Mouse (Mus musculus) hindbrain, embryonic 16.5 days (tissue): ENCODE measurements around the gene Cd33. TPM values are rescaled to one million over a fixed set of nuclear protein-coding genes. Genes with fewer than 3 reads are reported as not detected.

ENCODE experiments used
- ATAC-seq: fragments of 200-750 bp; cut with Nextera tagmentation; 2 replicates; pipeline ENCODE4 v1.8.0; 2017; ENCODE audit warnings: moderate TSS enrichment, moderate library complexity
- H3K27ac ChIP-seq: fragments of 300-500 bp; sonication (generic); 2 replicates; pipeline ENCODE4 v1.5.1; 2014; ENCODE audit warnings: low read depth, mild to moderate bottlenecking, control low read depth, low read length, moderate library complexity
- H3K27me3 ChIP-seq: fragments of 300-500 bp; sonication (generic); replicated peaks from 2 replicates; pipeline ENCODE4 v1.6.1; 2014; ENCODE audit warnings: low read length; ENCODE audit not compliant: control insufficient read depth, insufficient read depth
- H3K36me3 ChIP-seq: fragments of 300-500 bp; sonication (generic); 2 replicates; pipeline ENCODE4 v1.6.1; 2014; ENCODE audit warnings: mild to moderate bottlenecking, low read length, moderate library complexity, mixed read lengths; ENCODE audit not compliant: control insufficient read depth, insufficient read depth
- H3K4me1 ChIP-seq: fragments of 300-500 bp; sonication (generic); 2 replicates; pipeline ENCODE4 v1.6.1; 2014; ENCODE audit warnings: low read depth, low read length; ENCODE audit not compliant: control insufficient read depth, insufficient read depth
- H3K4me2 ChIP-seq: fragments of 300-500 bp; sonication (generic); 2 replicates; pipeline ENCODE4 v1.6.1; 2014; ENCODE audit warnings: mild to moderate bottlenecking, low read length, control low read depth, moderate library complexity
- H3K4me3 ChIP-seq: fragments of 300-500 bp; sonication (generic); 2 replicates; pipeline ENCODE4 v1.5.1; 2014; ENCODE audit warnings: mild to moderate bottlenecking, low read length, control low read depth, moderate library complexity
- H3K9ac ChIP-seq: fragments of 300-500 bp; sonication (generic); 2 replicates; pipeline ENCODE4 v1.6.1; 2014; ENCODE audit warnings: low read depth, mild to moderate bottlenecking, control low read depth, low read length, moderate library complexity
- H3K9me3 ChIP-seq: fragments of 300-500 bp; sonication (generic); 2 replicates; pipeline ENCODE4 v1.6.1; 2014; ENCODE audit warnings: mild to moderate bottlenecking, low read length, moderate library complexity; ENCODE audit not compliant: control insufficient read depth
- WGBS: fragments of 180-500 bp; shearing (Covaris S2); extraction: QIAGEN DNeasy Blood & Tissue Kit; methylation state at CpG from one replicate; pipeline ENCODE4 v1.1.7; 2014; 5-methylcytosine and 5-hydroxymethylcytosine counted together
- polyA plus RNA-seq: library from polyadenylated mRNA; unstranded; fragments of >200 nt; fragmentation: Nextera tagmentation; extraction: Ambion mirVana; gene quantifications from 2 replicates; pipeline ENCODE4 v1.2.1, GENCODE M21; 2015

Gene Cd33
- 1.3 and 1.9 TPM in 2 replicates for polyA plus RNA-seq

GRCm38 (mm10) chr7:43544225-43544977, at the start of gene Cd33:
Gene Cd33, minus strand, starts transcription at chr7:43544428.
- H3K27ac ChIP-seq: no peak within 1 kb of the TSS

GRCm38 (mm10) chr7:43584790-43585189, 40.6 kb upstream of the Cd33 start:
- Histone ChIP-seq H3K27me3 (no peaks in the 10 kb centered on the region), H3K27ac (no peak overlapping the region), H3K9me3 (no peaks in the 10 kb centered on the region), H3K4me1 (peaks cover 18% of the 10 kb centered on the region), H3K4me3 (no peak overlapping the region), H3K9ac (no peak overlapping the region), H3K4me2 (no peak overlapping the region), H3K36me3 (peaks cover 51% of the 10 kb centered on the region)
- WGBS: 89% methylated on average over 5 of the region's 5 CpGs
- ATAC-seq: no peak

More at GRCm38 (mm10) chr7:43544225-43544977, at the start of gene Cd33:
- ATAC-seq: no peak
- Histone ChIP-seq H3K36me3 (no peaks in the 10 kb centered on the region), H3K9me3 (no peaks in the 10 kb centered on the region), H3K9ac (no peak within 1 kb of the TSS), H3K4me2 (no peak within 1 kb of the TSS), H3K4me3 (no peak within 1 kb of the TSS), H3K4me1 (no peaks in the 10 kb centered on the region), H3K27me3 (no peaks in the 10 kb centered on the region)
- 79% methylated on average over 7 of the region's 7 CpGs for WGBS

- Histone ChIP-seq H3K27me3 (no peaks in the 10 kb centered on the region), H3K4me2 (peak overlapping the region; percentile 84), H3K9me3 (no peaks in the 10 kb centered on the region), H3K4me3 (peak overlapping the region; percentile 73), H3K9ac (peak overlapping the region; percentile 78), H3K36me3 (peaks cover 19% of the 10 kb centered on the region), H3K27ac (no peak overlapping the region), H3K4me1 (peaks cover 18% of the 10 kb centered on the region)
- 63% methylated on average over 5 of the region's 5 CpGs for WGBS
- ATAC-seq: no peak
These were observed 36.3 kb upstream of the Cd33 start for GRCm38 (mm10) chr7:43580526-43580925.

GRCm38 (mm10) chr7:43579440-43580171, 35.4 kb upstream of the Cd33 start, which contains the start of gene Zfp719:
Gene Zfp719, plus strand, starts transcription at chr7:43579610.
- ATAC-seq: peak; percentile 99
- no peaks in the 10 kb centered on the region for H3K9me3 ChIP-seq
- peaks cover 18% of the 10 kb centered on the region for H3K4me1 ChIP-seq
- peak within 1 kb of the TSS; percentile 73 for H3K4me3 ChIP-seq
- H3K27ac ChIP-seq: peak within 1 kb of the TSS; percentile 90
- under 1% methylated on average over 37 of the region's 37 CpGs for WGBS
- peak within 1 kb of the TSS; percentile 84 for H3K4me2 ChIP-seq
- H3K27me3 ChIP-seq: no peaks in the 10 kb centered on the region
- H3K36me3 ChIP-seq: peaks cover 16% of the 10 kb centered on the region
- H3K9ac ChIP-seq: peak within 1 kb of the TSS; percentile 78

- no peak for ATAC-seq
- no peak overlapping the region for H3K9ac ChIP-seq
- no peaks in the 10 kb centered on the region for H3K9me3 ChIP-seq
- H3K4me1 ChIP-seq: no peaks in the 10 kb centered on the region
- no peak overlapping the region for H3K4me2 ChIP-seq
- WGBS: 96% methylated on average over 2 of the region's 2 CpGs
- H3K27ac ChIP-seq: no peak overlapping the region
- H3K4me3 ChIP-seq: no peak overlapping the region
- peaks cover 65% of the 10 kb centered on the region for H3K36me3 ChIP-seq
- H3K27me3 ChIP-seq: no peaks in the 10 kb centered on the region
These were observed 27.0 kb upstream of the Cd33 start for GRCm38 (mm10) chr7:43571216-43571615.

- WGBS: 66% methylated on average over 6 of the region's 6 CpGs
- peak overlapping the region; percentile 83 for H3K4me2 ChIP-seq
- H3K36me3 ChIP-seq: peaks cover 20% of the 10 kb centered on the region
- ATAC-seq: no peak
- H3K27ac ChIP-seq: peak overlapping the region; percentile 85; the same call in 1 of the 2 replicates
- H3K4me1 ChIP-seq: peaks cover 11% of the 10 kb centered on the region
- peak overlapping the region; percentile 81 for H3K4me3 ChIP-seq
- H3K9me3 ChIP-seq: no peaks in the 10 kb centered on the region
- H3K27me3 ChIP-seq: no peaks in the 10 kb centered on the region
- peak overlapping the region; percentile 85 for H3K9ac ChIP-seq
These were observed 19.1 kb upstream of the Cd33 start for GRCm38 (mm10) chr7:43563300-43563699.

- peak; percentile 40; the same call in 1 of the 2 replicates for ATAC-seq
- Histone ChIP-seq H3K36me3 (peaks cover 13% of the 10 kb centered on the region; the same call in 1 of the 2 replicates), H3K4me1 (peaks cover 11% of the 10 kb centered on the region), H3K4me3 (peak overlapping the region; percentile 81), H3K27me3 (no peaks in the 10 kb centered on the region), H3K4me2 (peak overlapping the region; percentile 83), H3K9me3 (no peaks in the 10 kb centered on the region), H3K9ac (peak overlapping the region; percentile 85), H3K27ac (peak overlapping the region; percentile 85)
- 2% methylated on average over 10 of the region's 10 CpGs for WGBS
These were observed 18.4 kb upstream of the Cd33 start for GRCm38 (mm10) chr7:43562651-43563070.

- Histone ChIP-seq H3K4me2 (peak within 1 kb of the TSS; percentile 83), H3K4me1 (peaks cover 11% of the 10 kb centered on the region), H3K27me3 (no peaks in the 10 kb centered on the region), H3K9ac (peak within 1 kb of the TSS; percentile 85), H3K9me3 (no peaks in the 10 kb centered on the region), H3K4me3 (peak within 1 kb of the TSS; percentile 81), H3K27ac (peak within 1 kb of the TSS; percentile 85), H3K36me3 (peaks cover 9% of the 10 kb centered on the region; the same call in 1 of the 2 replicates)
- peak; percentile 95 for ATAC-seq
- WGBS: 0% methylated on average over 27 of the region's 27 CpGs
These were observed 17.9 kb upstream of the Cd33 start, which contains the start of gene Zfp658 for GRCm38 (mm10) chr7:43562006-43562633. Gene Zfp658, plus strand, starts transcription at chr7:43562256.
